Mouse (Mus musculus) adrenal gland, postnatal 25 days (tissue): Measurements from ENCODE around the gene Trim45. TPM values are rescaled to one million over a fixed set of nuclear protein-coding genes. Genes with fewer than 3 reads are reported as not detected.

Experiments used
- DNase-seq: peaks from one replicate; pipeline ENCODE4 v3.0.0; 2021; ENCODE audit warnings: mixed read lengths
- total RNA-seq: library from RNA; stranded (reverse); gene quantifications from 2 replicates; pipeline ENCODE4 v1.2.3, GENCODE M21; 2021

Gene Trim45
- total RNA-seq, 1 experiment from 2014 or later: 5.0 TPM

GRCm38 (mm10) chr3:100931332-100932076 is 9.5 kb downstream of the Trim45 start:
- no peak for DNase-seq

- no peak for DNase-seq
Measured at GRCm38 (mm10) chr3:100932077-100932944, 10.3 kb downstream of the Trim45 start.

- no peak for DNase-seq
Measured at GRCm38 (mm10) chr3:100935521-100935920, 13.5 kb downstream of the Trim45 start.

- DNase-seq: no peak
Measured at GRCm38 (mm10) chr3:100936201-100936600, 14.2 kb downstream of the Trim45 start.

- no peak for DNase-seq
Measured at GRCm38 (mm10) chr3:100938211-100938610, 16.2 kb downstream of the Trim45 start.

- DNase-seq: no peak
Measured at GRCm38 (mm10) chr3:100940496-100941037, 18.6 kb downstream of the Trim45 start.

GRCm38 (mm10) chr3:100947286-100947685 is 25.3 kb downstream of the Trim45 start:
- DNase-seq: no peak

GRCm38 (mm10) chr3:100951531-100951930 is 29.5 kb downstream of the Trim45 start:
- no peak for DNase-seq

GRCm38 (mm10) chr3:100954616-100955015 is 32.6 kb downstream of the Trim45 start:
- DNase-seq: no peak

GRCm38 (mm10) chr3:100961007-100961406 is 39.0 kb downstream of the Trim45 start:
- DNase-seq: no peak

GRCm38 (mm10) chr3:100961501-100961900 is 39.5 kb downstream of the Trim45 start:
- no peak for DNase-seq

GRCm38 (mm10) chr3:100963849-100964542 is 42.0 kb downstream of the Trim45 start:
- peak; percentile 29 for DNase-seq

- peak; percentile 93 for DNase-seq
Measured at GRCm38 (mm10) chr3:100969176-100969917, 47.3 kb downstream of the Trim45 start, which contains the start of gene Ttf2. TSS of gene Ttf2 (minus strand) at chr3:100969663.

- no peak for DNase-seq
Measured at GRCm38 (mm10) chr3:100973906-100974305, 51.9 kb downstream of the Trim45 start.

GRCm38 (mm10) chr3:100979290-100979689 is 57.3 kb downstream of the Trim45 start:
- no peak for DNase-seq

Other genes starting within 250 kb of the Trim45 start
- gene Man1a2, start 236.7 kb upstream of the Trim45 start, total RNA-seq: 90.7 and 124 TPM in 2 replicates
- 0.71 TPM in 1 of 2 replicates, not detected in the other for gene Vtcn1, start 96.7 kb upstream of the Trim45 start, total RNA-seq
- gene Ttf2, start 47.5 kb downstream of the Trim45 start, total RNA-seq: 13.2 and 14.4 TPM in 2 replicates
- 0.18 TPM in 1 of 2 replicates, not detected in the other for gene Cd101, start 107.4 kb downstream of the Trim45 start, total RNA-seq
- gene Ptgfrn, start 188.1 kb downstream of the Trim45 start, total RNA-seq: 43.5 and 45.2 TPM in 2 replicates